Mouse (Mus musculus) midbrain, embryonic 10.5 days (tissue): ENCODE measurements at regions not wholly inside any gene's neighbourhood (a gene's known extent, or its start where the extent isn't known, plus 50 kb on each side); places are given as distances from the start of the nearest gene placed in this dataset.

Source experiments
- DNase-seq: peaks from one replicate; pipeline ENCODE4 v3.0.0-alpha.2; 2017; ENCODE audit warnings: low spot score
- H3K27ac ChIP-seq: fragments of 300-500 bp; sonication (generic); replicated peaks from 2 replicates; pipeline ENCODE4 v1.5.1; 2016; ENCODE audit warnings: mild to moderate bottlenecking
- H3K27me3 ChIP-seq: fragments of 300-500 bp; sonication (generic); 2 replicates; pipeline ENCODE4 v1.6.1; 2016; ENCODE audit warnings: low read depth, mild to moderate bottlenecking; ENCODE audit not compliant: poor library complexity, severe bottlenecking
- H3K36me3 ChIP-seq: fragments of 300-500 bp; sonication (generic); 2 replicates; pipeline ENCODE4 v1.6.1; 2016; ENCODE audit warnings: mild to moderate bottlenecking, moderate library complexity
- H3K4me1 ChIP-seq: fragments of 300-500 bp; sonication (generic); 2 replicates; pipeline ENCODE4 v1.6.1; 2016
- H3K4me3 ChIP-seq: fragments of 300-500 bp; sonication (generic); 2 replicates; pipeline ENCODE4 v1.5.1; 2016; ENCODE audit warnings: mild to moderate bottlenecking, moderate library complexity
- H3K9me3 ChIP-seq: fragments of 300-500 bp; sonication (generic); replicated peaks from 2 replicates; pipeline ENCODE4 v1.6.1; 2016; ENCODE audit warnings: mild to moderate bottlenecking
- WGBS: fragments of 180-500 bp; shearing (Covaris S2); methylation state at CpG from one replicate; pipeline ENCODE4 v1.1.7; 2016; 5-methylcytosine and 5-hydroxymethylcytosine counted together

DNA sequence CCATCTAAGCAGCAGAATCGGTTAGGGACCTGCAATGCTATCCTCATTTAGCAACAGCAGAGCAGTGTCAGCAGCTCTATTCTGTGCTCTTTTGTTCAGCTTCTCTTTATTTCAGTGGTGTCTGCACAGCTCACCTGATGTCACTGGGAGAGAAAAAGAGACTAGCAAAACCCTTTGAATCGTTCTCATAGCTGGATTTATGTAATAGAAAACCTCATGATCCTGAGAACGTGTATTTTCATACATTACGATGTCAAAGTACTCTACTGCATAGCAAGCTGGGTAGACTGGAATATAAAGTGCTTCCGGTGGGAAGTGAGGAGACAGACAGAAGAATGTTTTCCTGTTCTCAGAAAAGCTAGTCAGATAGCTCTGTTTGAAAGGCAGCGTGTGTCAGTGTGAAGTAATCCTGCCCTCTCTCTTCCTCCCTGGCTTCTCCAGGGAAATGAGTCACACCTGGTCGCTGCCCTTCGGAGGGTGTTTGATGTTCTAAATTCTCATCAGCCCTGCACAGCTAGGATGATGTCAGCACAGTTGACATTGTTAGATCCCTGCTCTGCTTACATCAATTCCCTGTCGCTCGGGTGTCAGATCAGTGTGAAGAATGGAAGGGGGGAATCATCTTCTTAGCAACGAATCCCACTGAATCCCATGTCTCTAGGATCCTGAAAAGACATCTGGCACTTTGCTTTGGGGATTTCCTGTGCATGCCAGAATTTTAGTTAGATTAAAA, 129.6 kb upstream of the Zbtb20 start:
- H3K36me3 ChIP-seq = no peaks in the 10 kb centered on the region
- DNase-seq = peak; percentile 12
- H3K27me3 ChIP-seq = no peaks in the 10 kb centered on the region
- no peak overlapping the region for H3K4me3 ChIP-seq
- peaks cover 22% of the 10 kb centered on the region for H3K4me1 ChIP-seq
- H3K27ac ChIP-seq = peak overlapping the region; percentile 29
- H3K9me3 ChIP-seq = no peaks in the 10 kb centered on the region
- 61% methylated on average over 11 of the region's 11 CpGs for WGBS

DNA sequence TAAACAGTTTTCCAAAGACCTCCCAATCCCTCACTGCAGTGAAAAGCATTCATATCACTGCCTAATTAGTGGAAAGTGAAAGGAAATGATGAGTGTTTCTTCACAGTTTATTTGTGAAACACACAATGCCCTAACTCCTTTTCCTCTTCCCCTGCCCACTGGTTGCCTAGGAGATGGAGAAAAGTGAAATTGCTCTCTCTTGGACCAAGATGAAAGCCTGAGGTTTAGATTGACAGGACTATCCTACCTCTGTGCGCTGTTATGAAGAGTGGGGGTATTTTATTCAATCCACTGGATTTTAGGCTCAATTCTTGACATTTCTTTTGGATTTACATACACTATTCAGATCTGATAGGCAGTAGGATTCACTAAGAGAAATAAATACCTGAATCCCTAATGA, 132.1 kb upstream of the Zbtb20 start:
- Histone ChIP-seq H3K4me1 (peaks cover 22% of the 10 kb centered on the region), H3K9me3 (no peaks in the 10 kb centered on the region), H3K27me3 (no peaks in the 10 kb centered on the region), H3K36me3 (no peaks in the 10 kb centered on the region), H3K4me3 (no peak overlapping the region), H3K27ac (no peak overlapping the region)
- DNase-seq = no peak
- 88% methylated on average over 1 of the region's 1 CpGs for WGBS

GRCm38 (mm10) chr16:42743120-42743519, 132.6 kb upstream of the Zbtb20 start:
- 70% methylated on average over 2 of the region's 2 CpGs for WGBS
- no peak overlapping the region for H3K27ac ChIP-seq
- H3K4me3 ChIP-seq = no peak overlapping the region
- peaks cover 22% of the 10 kb centered on the region for H3K4me1 ChIP-seq
- no peaks in the 10 kb centered on the region for H3K9me3 ChIP-seq
- H3K36me3 ChIP-seq = no peaks in the 10 kb centered on the region
- H3K27me3 ChIP-seq = no peaks in the 10 kb centered on the region
- DNase-seq = no peak

- Histone ChIP-seq H3K9me3 (no peaks in the 10 kb centered on the region), H3K27me3 (no peaks in the 10 kb centered on the region), H3K27ac (no peak overlapping the region), H3K4me1 (no peaks in the 10 kb centered on the region), H3K36me3 (no peaks in the 10 kb centered on the region), H3K4me3 (no peak overlapping the region)
- 93% methylated on average over 7 of the region's 7 CpGs for WGBS
- DNase-seq = no peak
Measured at GRCm38 (mm10) chr16:42727826-42728225, 147.9 kb upstream of the Zbtb20 start.

DNA sequence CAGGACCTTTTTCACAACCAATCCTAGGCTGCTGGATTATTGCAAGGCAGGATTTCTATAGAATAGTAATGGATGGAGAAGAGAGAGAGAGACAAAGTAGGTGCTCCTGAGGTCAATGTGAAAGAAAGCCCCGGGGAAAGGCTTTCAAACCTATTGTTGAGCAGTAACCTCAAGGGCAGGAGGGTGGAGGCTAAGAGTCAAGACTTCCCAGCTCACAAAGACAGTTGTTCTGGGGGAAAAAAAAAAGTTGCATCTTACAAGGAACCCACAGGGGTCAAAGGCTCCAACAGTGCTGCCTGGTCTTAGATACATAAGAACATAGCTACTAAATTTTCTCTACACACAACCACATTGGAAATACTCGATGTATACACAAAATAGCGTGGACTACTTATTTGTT, 155.8 kb upstream of the Zbtb20 start:
- Histone ChIP-seq H3K36me3 (no peaks in the 10 kb centered on the region), H3K27me3 (no peaks in the 10 kb centered on the region), H3K4me1 (peaks cover 53% of the 10 kb centered on the region), H3K4me3 (no peak overlapping the region), H3K9me3 (no peaks in the 10 kb centered on the region), H3K27ac (peak overlapping the region; percentile 33; the same call in 1 of the 2 replicates)
- 64% methylated on average over 3 of the region's 3 CpGs for WGBS
- DNase-seq = no peak

DNA sequence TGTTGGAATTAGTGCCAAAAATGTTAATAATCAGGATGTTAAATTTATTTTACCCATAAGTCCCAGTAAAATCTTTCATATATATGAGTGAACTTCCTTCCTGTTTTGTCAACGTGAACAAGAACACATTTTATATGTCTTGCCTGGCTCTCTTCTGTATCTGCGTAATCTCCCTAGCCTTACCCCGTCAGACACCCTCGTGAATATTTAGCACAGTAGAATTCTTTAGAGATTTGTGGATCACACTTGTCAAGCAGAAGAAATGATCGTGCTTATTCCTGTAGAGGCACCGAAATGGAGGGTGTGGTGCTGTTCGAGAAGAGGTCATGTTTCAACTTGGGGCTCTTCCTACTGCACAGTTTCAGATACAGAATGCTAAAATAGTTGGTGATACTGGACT, 157.2 kb upstream of the Zbtb20 start:
- H3K4me1 ChIP-seq = peaks cover 53% of the 10 kb centered on the region
- H3K9me3 ChIP-seq = no peaks in the 10 kb centered on the region
- H3K27ac ChIP-seq = peak overlapping the region; percentile 59
- H3K27me3 ChIP-seq = no peaks in the 10 kb centered on the region
- H3K4me3 ChIP-seq = no peak overlapping the region
- WGBS = 74% methylated on average over 7 of the region's 7 CpGs
- peak; percentile 17 for DNase-seq
- H3K36me3 ChIP-seq = no peaks in the 10 kb centered on the region

DNA sequence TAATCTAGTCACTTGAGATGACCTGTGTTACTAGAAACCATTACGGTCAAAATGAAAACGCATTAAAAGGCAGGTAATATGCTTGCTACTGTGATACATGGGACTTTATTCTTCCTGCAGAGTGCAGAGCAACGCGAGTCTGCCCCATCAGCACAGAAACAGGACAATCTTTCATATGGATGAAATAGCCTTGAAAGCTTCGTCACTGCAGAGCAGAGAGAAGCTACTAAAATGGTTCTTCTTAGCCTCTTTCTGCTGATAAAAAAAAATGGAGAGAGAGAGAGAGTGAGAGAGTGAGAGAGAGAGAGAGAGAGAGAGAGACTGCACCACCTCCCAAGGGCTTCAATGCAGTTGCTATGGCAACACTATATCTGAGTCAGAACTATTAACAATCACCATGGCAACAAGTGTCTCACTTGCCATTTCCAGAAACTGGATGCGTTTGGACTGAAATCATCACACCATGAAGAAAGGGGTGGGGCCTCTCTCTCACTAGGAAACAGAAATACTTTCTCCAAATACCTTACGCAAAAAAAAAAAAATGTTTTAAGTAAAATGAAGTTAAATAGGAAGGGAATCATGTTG, 157.8 kb upstream of the Zbtb20 start:
- 41% methylated on average over 7 of the region's 7 CpGs for WGBS
- peak overlapping the region; percentile 81 for H3K27ac ChIP-seq
- peak; percentile 31 for DNase-seq
- no peaks in the 10 kb centered on the region for H3K27me3 ChIP-seq
- H3K36me3 ChIP-seq = no peaks in the 10 kb centered on the region
- H3K4me1 ChIP-seq = peaks cover 53% of the 10 kb centered on the region
- H3K9me3 ChIP-seq = no peaks in the 10 kb centered on the region
- H3K4me3 ChIP-seq = peak overlapping the region; percentile 27; the same call in 1 of the 2 replicates

GRCm38 (mm10) chr16:42717075-42717827, 158.4 kb upstream of the Zbtb20 start:
- no peaks in the 10 kb centered on the region for H3K36me3 ChIP-seq
- peak overlapping the region; percentile 81 for H3K27ac ChIP-seq
- H3K4me3 ChIP-seq = peak overlapping the region; percentile 27; the same call in 1 of the 2 replicates
- peaks cover 51% of the 10 kb centered on the region for H3K4me1 ChIP-seq
- DNase-seq = peak; percentile 23
- H3K27me3 ChIP-seq = no peaks in the 10 kb centered on the region
- 67% methylated on average over 9 of the region's 9 CpGs for WGBS
- H3K9me3 ChIP-seq = no peaks in the 10 kb centered on the region

DNA sequence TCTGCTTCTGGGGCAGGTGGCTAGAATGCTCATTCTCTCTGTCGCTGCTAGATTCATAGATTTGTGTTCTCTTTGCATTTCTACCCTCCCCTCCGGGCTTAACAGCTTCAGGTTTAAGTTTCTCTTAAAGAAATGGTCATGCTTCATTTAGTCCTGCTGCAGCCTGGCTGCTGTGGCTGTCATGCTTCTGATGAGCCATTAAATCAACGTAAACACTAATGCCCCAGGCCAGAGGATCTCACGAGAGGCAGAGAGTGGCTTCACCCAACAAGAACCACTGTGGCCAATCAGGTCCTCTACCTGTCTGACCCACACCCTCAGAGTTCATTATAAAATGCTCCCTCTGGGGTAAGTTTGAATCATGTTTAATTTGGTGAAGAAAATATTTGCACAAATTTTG, 173.0 kb upstream of the Zbtb20 start:
- Histone ChIP-seq H3K27me3 (no peaks in the 10 kb centered on the region), H3K4me3 (no peak overlapping the region), H3K9me3 (no peaks in the 10 kb centered on the region), H3K27ac (no peak overlapping the region), H3K36me3 (no peaks in the 10 kb centered on the region), H3K4me1 (peaks cover 15% of the 10 kb centered on the region)
- 25% methylated on average over 4 of the region's 4 CpGs for WGBS
- DNase-seq = no peak

DNA sequence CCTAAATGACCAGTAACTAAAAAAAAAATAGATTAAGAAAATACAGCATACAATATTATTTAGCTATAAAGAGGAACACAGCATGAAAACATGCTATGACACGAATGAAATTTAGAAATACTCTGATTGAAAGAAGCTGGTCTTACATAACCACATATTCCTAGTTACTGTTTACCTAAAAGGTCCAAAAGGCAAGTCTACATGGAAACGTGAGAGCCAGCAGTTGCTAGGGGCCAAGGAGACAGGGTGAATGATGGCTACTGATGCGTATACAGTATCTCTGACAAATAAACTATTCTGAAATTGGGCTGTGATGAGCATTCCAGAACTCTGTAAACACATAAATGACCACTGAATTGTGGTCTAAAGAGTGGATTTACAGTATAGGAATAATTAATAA, 194.5 kb upstream of the Zbtb20 start:
- Histone ChIP-seq H3K36me3 (no peaks in the 10 kb centered on the region), H3K9me3 (no peaks in the 10 kb centered on the region), H3K27ac (no peak overlapping the region), H3K27me3 (no peaks in the 10 kb centered on the region), H3K4me3 (no peak overlapping the region), H3K4me1 (no peaks in the 10 kb centered on the region)
- WGBS = 91% methylated on average over 3 of the region's 3 CpGs
- DNase-seq = no peak

DNA sequence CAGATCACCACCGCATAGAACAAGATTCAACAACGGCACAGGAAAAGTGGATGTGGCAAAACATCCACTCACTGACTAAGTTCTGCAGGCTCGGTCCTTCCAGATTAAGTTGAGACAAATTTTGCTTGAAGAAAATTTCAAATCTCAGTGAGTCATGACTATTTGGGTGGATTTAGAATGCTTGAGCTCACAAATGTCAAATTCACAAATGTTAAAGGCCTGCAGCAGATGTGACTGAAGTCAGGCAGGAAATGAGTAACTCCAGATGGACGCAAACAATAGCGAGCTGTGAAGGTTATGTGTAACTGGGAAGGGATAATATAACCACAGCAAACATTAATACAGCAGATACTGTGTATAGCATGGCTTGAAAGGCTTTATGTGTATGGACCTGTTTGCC, 198.5 kb upstream of the Zbtb20 start:
- Histone ChIP-seq H3K4me3 (no peak overlapping the region), H3K27ac (no peak overlapping the region), H3K4me1 (no peaks in the 10 kb centered on the region), H3K27me3 (no peaks in the 10 kb centered on the region), H3K36me3 (no peaks in the 10 kb centered on the region), H3K9me3 (no peaks in the 10 kb centered on the region)
- 89% methylated on average over 5 of the region's 5 CpGs for WGBS
- no peak for DNase-seq

- Histone ChIP-seq H3K36me3 (no peaks in the 10 kb centered on the region), H3K27ac (no peak overlapping the region), H3K4me3 (no peak overlapping the region), H3K9me3 (no peaks in the 10 kb centered on the region), H3K4me1 (no peaks in the 10 kb centered on the region), H3K27me3 (no peaks in the 10 kb centered on the region)
- WGBS = 85% methylated on average over 5 of the region's 5 CpGs
- no peak for DNase-seq
Measured at GRCm38 (mm10) chr16:42676406-42677075, 199.1 kb upstream of the Zbtb20 start.
